Mouse (Mus musculus): ENCODE measurements around the gene Ssr1. TPM values are rescaled to one million over a fixed set of nuclear protein-coding genes. Genes with fewer than 3 reads are reported as not detected.

Ssr1 gene
- polyA plus RNA-seq, 1 experiment from 2014 or later: 152 TPM

DNA sequence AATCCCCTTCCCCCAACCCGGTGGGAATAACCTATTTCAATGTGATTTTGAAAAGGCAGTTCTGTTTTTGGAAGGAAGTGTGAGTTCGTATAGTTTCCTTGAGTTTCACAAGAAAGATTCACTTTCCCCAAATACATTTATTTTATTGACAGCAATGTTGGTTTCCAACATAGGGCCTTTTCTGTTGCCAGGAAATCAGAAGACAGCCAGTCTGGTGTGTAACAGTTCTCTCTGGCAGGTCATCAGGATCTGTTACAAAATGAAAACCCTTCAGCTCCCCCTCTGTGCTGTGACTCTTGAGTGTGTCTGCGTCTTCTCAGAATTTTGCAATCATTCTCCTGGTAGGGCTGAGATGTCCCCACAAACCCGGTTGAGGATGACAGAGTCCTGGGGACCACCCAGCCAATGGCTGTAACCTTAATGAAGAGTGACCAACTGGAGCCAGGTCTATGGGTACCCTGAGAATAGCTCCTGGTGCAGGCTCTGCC, 69.5 kb downstream of the Ssr1 start:
- no peak overlapping the region for H3K9ac ChIP-seq
- no peak overlapping the region for H3K4me3 ChIP-seq
- H3K27ac ChIP-seq: no peak overlapping the region
- ATAC-seq (ENCODE audit: insufficient number of reproducible peaks, low FRiP score, low TSS enrichment, low read depth): no peak
- WGBS: 53% methylated on average over 4 of the region's 4 CpGs
- H3K27me3 ChIP-seq: no peaks in the 10 kb centered on the region
- no peak overlapping the region for H3K4me2 ChIP-seq
- H3K36me3 ChIP-seq: peaks cover 63% of the 10 kb centered on the region
- peaks cover 3% of the 10 kb centered on the region; the same call in 1 of the 2 replicates for H3K4me1 ChIP-seq
- H3K9me3 ChIP-seq: no peaks in the 10 kb centered on the region

GRCm38 (mm10) chr13:37923643-37924460, 70.2 kb downstream of the Ssr1 start:
- 67% methylated on average over 10 of the region's 10 CpGs for WGBS
- no peak overlapping the region for H3K4me2 ChIP-seq
- no peaks in the 10 kb centered on the region for H3K27me3 ChIP-seq
- ATAC-seq (ENCODE audit: insufficient number of reproducible peaks, low FRiP score, low TSS enrichment, low read depth): no peak
- peaks cover 60% of the 10 kb centered on the region for H3K36me3 ChIP-seq
- H3K9me3 ChIP-seq: no peaks in the 10 kb centered on the region
- H3K9ac ChIP-seq: no peak overlapping the region
- H3K4me3 ChIP-seq: no peak overlapping the region
- peaks cover 8% of the 10 kb centered on the region for H3K4me1 ChIP-seq
- no peak overlapping the region for H3K27ac ChIP-seq

- Histone ChIP-seq H3K4me1 (peaks cover 13% of the 10 kb centered on the region), H3K27me3 (no peaks in the 10 kb centered on the region), H3K9me3 (no peaks in the 10 kb centered on the region), H3K27ac (no peak overlapping the region; the same call in 1 of the 2 replicates), H3K36me3 (peaks cover 61% of the 10 kb centered on the region), H3K9ac (no peak overlapping the region), H3K4me2 (no peak overlapping the region), H3K4me3 (no peak overlapping the region)
- 80% methylated on average over 4 of the region's 4 CpGs for WGBS
- no peak for ATAC-seq (ENCODE audit: insufficient number of reproducible peaks, low FRiP score, low TSS enrichment, low read depth)
Observed at GRCm38 (mm10) chr13:37923091-37923490, 70.9 kb downstream of the Ssr1 start.

DNA sequence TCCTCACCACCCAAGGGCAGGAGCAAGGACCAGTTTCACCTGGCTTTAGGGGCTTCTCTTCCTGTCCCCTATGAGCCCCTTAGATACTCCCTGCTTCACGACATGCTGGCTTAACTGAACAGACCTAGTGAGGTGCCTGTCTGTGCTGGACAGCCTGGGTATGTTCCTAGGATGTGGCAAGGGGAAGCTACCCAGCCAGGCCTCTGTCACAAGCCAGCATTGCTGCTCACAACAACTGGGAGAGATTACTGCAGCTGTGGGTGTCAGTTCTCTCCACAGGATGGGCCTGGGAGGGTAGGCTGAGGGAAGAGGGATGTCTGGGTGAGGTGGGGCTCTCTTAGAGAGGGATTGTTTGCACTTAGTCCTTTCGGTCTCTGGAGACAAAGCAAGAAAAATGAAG, 73.3 kb downstream of the Ssr1 start:
- ATAC-seq (ENCODE audit: insufficient number of reproducible peaks, low FRiP score, low TSS enrichment, low read depth): 0 out of 2 replicates have a peak, but pooled peaks have one; percentile 16
- Histone ChIP-seq H3K27ac (no peak overlapping the region; the same call in 1 of the 2 replicates), H3K4me2 (no peak overlapping the region), H3K4me3 (no peak overlapping the region), H3K4me1 (peaks cover 13% of the 10 kb centered on the region), H3K9me3 (no peaks in the 10 kb centered on the region), H3K9ac (no peak overlapping the region), H3K36me3 (peaks cover 69% of the 10 kb centered on the region), H3K27me3 (no peaks in the 10 kb centered on the region)
- 82% methylated on average over 2 of the region's 2 CpGs for WGBS

- no peaks in the 10 kb centered on the region for H3K27me3 ChIP-seq
- peaks cover 68% of the 10 kb centered on the region for H3K36me3 ChIP-seq
- ATAC-seq (ENCODE audit: insufficient number of reproducible peaks, low FRiP score, low TSS enrichment, low read depth): no peak
- WGBS: 85% methylated on average over 3 of the region's 3 CpGs
- H3K27ac ChIP-seq: no peak overlapping the region
- no peak overlapping the region for H3K4me3 ChIP-seq
- H3K4me2 ChIP-seq: no peak overlapping the region
- H3K9me3 ChIP-seq: no peaks in the 10 kb centered on the region
- H3K4me1 ChIP-seq: peaks cover 13% of the 10 kb centered on the region
- H3K9ac ChIP-seq: no peak overlapping the region
Observed at GRCm38 (mm10) chr13:37919711-37920277, 74.2 kb downstream of the Ssr1 start.

- Histone ChIP-seq H3K4me2 (no peak overlapping the region), H3K4me3 (no peak overlapping the region), H3K4me1 (peaks cover 11% of the 10 kb centered on the region), H3K27ac (peak overlapping the region; percentile 70), H3K9ac (no peak overlapping the region), H3K36me3 (peaks cover 63% of the 10 kb centered on the region), H3K9me3 (no peaks in the 10 kb centered on the region), H3K27me3 (no peaks in the 10 kb centered on the region)
- no peak for ATAC-seq (ENCODE audit: insufficient number of reproducible peaks, low FRiP score, low TSS enrichment, low read depth)
- WGBS: 51% methylated on average over 15 of the region's 15 CpGs
Observed at GRCm38 (mm10) chr13:37918336-37919261, 75.4 kb downstream of the Ssr1 start.

Other genes starting within 250 kb of the Ssr1 start
- gene Rreb1, start 215.8 kb downstream of the Ssr1 start, polyA plus RNA-seq (2015; fragmentation: Nextera tagmentation; extraction: Ambion mirVana): 13.5 and 15.2 TPM in 2 replicates
- gene Riok1, start 42.8 kb upstream of the Ssr1 start, polyA plus RNA-seq (2015; fragmentation: Nextera tagmentation; extraction: Ambion mirVana): 50.8 and 52.0 TPM in 2 replicates
- gene Cage1, start 42.9 kb upstream of the Ssr1 start, polyA plus RNA-seq (2015; fragmentation: Nextera tagmentation; extraction: Ambion mirVana): 0.78 and 1.0 TPM in 2 replicates
- 59.1 and 65.0 TPM in 2 replicates for gene Dsp, start 157.1 kb upstream of the Ssr1 start, polyA plus RNA-seq (2015; fragmentation: Nextera tagmentation; extraction: Ambion mirVana)
- gene Snrnp48, start 210.7 kb upstream of the Ssr1 start, polyA plus RNA-seq (2015; fragmentation: Nextera tagmentation; extraction: Ambion mirVana): 29.8 and 34.3 TPM in 2 replicates

Data from limb, embryonic 15.5 days (tissue).